Mouse (Mus musculus) heart, postnatal 4 days (tissue): ENCODE data around the gene Nudt1. TPM values are rescaled to one million over a fixed set of nuclear protein-coding genes. Genes with fewer than 3 reads are reported as not detected.

Experiments used
- DNase-seq: peaks from one replicate; pipeline ENCODE4 v3.0.0; 2021
- total RNA-seq, 2 experiments: library from RNA; stranded (reverse); gene quantifications; 2 replicates each; pipeline ENCODE4 v1.2.3; 2021

The Nudt1 gene
- total RNA-seq, result 10 to 100 TPM; 16.2 to 18.6 TPM

GRCm38 (mm10) chr5:140321042-140321755 is at the start of gene Nudt1, which contains the start of gene Mad1l1:
Nudt1 (plus strand) TSS chr5:140321656.
Mad1l1 (minus strand) TSS chr5:140321552.
- DNase-seq, result peak; percentile 95

- DNase-seq, result no peak
Measured at GRCm38 (mm10) chr5:140276779-140277178, 44.7 kb upstream of the Nudt1 start.

GRCm38 (mm10) chr5:140280205-140280604 is 41.3 kb upstream of the Nudt1 start:
- DNase-seq, result no peak

GRCm38 (mm10) chr5:140282376-140282775 is 39.1 kb upstream of the Nudt1 start:
- no peak for DNase-seq

GRCm38 (mm10) chr5:140282900-140283299 is 38.6 kb upstream of the Nudt1 start:
- DNase-seq, result no peak

GRCm38 (mm10) chr5:140284011-140284410 is 37.4 kb upstream of the Nudt1 start:
- no peak for DNase-seq

- no peak for DNase-seq
Measured at GRCm38 (mm10) chr5:140284761-140285160, 36.7 kb upstream of the Nudt1 start.

GRCm38 (mm10) chr5:140288287-140288686 is 33.2 kb upstream of the Nudt1 start:
- no peak for DNase-seq

GRCm38 (mm10) chr5:140289161-140289560 is 32.3 kb upstream of the Nudt1 start:
- no peak for DNase-seq

GRCm38 (mm10) chr5:140292152-140292551 is 29.3 kb upstream of the Nudt1 start:
- peak; percentile 64 for DNase-seq

GRCm38 (mm10) chr5:140298291-140298690 is 23.2 kb upstream of the Nudt1 start:
- no peak for DNase-seq

- peak; percentile 77 for DNase-seq
Measured at GRCm38 (mm10) chr5:140306016-140306415, 15.4 kb upstream of the Nudt1 start.

- DNase-seq, result peak; percentile 37
Measured at GRCm38 (mm10) chr5:140307602-140308001, 13.9 kb upstream of the Nudt1 start.

- no peak for DNase-seq
Measured at GRCm38 (mm10) chr5:140316716-140317115, 4.7 kb upstream of the Nudt1 start.

- no peak for DNase-seq
Measured at GRCm38 (mm10) chr5:140321756-140322575, 510 bp downstream of the Nudt1 start.

GRCm38 (mm10) chr5:140324058-140324457 is 2.6 kb downstream of the Nudt1 start:
- no peak for DNase-seq

GRCm38 (mm10) chr5:140331615-140332512 is 10.4 kb downstream of the Nudt1 start, which contains the start of gene Mrm2:
Mrm2 (minus strand) TSS chr5:140331898.
- DNase-seq, result peak; percentile 87

- DNase-seq, result no peak
Measured at GRCm38 (mm10) chr5:140332519-140332918, 11.1 kb downstream of the Nudt1 start.

GRCm38 (mm10) chr5:140333631-140334030 is 12.2 kb downstream of the Nudt1 start:
- DNase-seq, result no peak

- DNase-seq, result peak; percentile 45
Measured at GRCm38 (mm10) chr5:140336680-140337079, 15.2 kb downstream of the Nudt1 start.

GRCm38 (mm10) chr5:140338779-140339178 is 17.3 kb downstream of the Nudt1 start:
- no peak for DNase-seq

GRCm38 (mm10) chr5:140339836-140340235 is 18.4 kb downstream of the Nudt1 start:
- DNase-seq, result no peak
